Mouse (Mus musculus): Measurements from ENCODE around the gene Macf1.

Gene Macf1

DNA sequence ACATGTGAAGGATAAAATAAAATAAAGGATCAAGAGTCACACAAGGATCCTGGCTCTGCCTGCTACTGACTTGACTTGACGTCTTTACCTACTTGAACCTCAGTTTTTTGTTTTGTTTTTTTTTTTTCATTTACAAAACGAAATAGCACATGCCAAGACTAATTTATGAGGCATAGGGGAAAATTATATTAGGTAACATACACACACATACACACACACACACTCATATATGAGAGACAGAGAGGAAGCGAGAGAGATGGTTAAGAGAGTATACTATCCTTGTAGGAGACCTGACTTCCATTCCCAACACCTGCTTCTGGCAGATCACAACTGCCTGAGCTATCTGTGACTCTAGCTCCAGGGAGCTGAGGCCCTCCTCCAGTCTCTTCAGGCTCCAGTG is at the start of gene Macf1:
Gene Macf1, minus strand, starts transcription at position 101 of the 400 bp plus-strand sequence.
- DNase-seq = no peak

DNA sequence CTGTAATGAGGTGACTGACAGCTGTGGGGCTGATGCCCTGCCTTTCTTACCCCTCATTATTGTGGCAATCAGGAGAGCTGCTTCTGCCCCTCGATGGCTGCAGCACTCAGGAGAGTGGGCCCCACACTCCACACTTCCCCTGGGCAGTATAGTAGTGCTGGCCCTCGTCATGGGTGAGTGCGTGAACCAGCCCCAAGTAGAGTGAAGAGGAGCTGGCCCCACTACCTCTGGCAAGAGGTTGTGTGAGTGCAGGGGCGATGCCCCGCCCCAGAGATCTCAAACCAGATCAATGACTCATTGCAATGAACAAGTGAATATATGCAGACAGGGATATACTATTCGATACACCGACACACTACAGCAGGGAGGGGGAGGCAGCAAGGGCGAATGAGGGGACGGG is 49.4 kb upstream of the Macf1 start:
- DNase-seq = no peak

DNA sequence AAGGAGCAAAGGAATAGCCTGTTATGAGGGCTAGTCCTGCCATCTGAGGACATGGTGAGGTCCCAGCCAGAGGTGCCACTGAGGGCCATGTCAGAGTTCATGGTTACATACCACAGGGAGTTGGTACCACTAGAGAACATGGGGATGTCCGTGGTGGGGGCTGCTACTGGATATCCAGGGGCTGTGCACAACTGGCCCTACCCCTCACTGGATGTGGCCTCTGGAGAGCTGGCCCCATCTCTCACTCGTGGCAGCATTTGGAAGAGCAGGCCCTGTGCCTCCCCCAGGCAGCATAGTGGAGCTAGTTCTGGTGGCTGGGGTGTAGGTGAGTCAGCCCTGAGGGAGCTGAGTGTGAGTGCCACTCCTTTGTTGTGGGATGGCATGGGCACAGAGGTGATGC is 48.8 kb upstream of the Macf1 start:
- DNase-seq = no peak

DNA sequence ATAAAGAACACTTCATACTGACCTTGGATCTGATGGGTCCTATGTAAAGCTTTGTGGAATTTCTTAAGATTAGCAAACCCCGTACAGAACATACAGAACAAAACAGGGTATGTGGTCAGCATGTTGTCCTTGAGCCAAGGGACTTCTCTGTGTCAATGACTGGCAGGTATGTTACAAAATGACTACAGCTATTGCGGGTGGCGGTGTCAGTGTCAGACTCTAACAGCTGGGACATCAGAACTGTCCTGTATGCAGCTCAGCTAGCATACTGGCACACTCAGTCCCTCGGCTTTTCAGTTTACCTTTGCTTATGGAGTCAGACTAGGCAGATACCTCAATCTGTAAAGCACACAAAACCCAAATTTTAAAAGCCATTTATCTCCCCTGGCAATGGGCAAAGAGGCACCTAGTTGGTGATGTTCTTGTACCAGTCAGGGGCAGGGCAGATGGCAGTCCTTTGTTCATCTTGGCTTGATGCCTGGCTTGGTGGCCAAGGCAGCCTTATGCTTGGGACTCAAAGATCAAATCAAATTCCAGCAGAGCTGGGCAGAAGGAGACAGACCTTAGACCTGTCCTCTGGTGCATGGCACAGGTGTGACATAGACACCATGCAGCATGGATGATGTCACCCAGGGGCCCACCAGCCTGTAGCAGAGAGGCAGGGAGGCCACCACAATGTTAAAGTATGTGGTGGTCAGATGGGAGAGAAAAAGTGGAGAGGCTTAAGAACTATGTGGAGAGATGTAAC is 48.2 kb upstream of the Macf1 start:
- DNase-seq = no peak

DNA sequence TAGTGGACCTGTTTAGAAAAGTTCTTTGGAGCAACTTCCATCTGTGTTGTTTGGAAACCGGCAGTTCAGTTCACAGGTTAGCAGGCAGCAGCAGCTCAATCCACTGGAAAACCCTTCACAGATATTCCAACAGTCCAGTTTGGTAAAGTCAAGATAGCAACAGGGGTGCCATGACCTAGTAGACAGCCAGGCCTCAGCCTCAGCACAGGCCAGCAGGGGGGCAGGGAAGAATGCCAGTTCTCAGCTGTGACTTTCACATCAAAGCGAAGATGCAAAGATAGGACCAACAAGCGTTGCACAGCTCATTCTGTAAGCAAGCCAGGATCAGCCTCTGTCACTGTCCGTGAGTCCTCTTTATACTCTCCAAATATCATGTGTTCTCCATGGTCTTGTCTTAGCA is 37.6 kb upstream of the Macf1 start:
- no peak for DNase-seq

DNA sequence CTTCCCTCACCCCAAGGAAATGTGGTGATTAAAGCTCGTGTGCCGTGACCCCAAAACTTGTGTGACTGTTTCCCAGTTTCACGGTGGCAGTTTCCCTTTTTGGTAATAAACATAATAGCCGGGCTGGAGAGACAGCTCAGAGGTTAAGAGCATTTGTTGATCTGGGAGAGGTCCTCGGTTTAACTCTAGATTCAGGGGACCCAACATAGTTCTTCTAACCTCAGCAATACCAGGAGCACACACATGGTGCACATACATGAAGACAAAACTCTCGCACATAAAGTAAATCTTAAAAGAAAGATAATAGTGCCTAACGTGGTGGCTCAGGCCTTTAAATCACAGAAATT is 34.2 kb upstream of the Macf1 start:
- no peak for DNase-seq

DNA sequence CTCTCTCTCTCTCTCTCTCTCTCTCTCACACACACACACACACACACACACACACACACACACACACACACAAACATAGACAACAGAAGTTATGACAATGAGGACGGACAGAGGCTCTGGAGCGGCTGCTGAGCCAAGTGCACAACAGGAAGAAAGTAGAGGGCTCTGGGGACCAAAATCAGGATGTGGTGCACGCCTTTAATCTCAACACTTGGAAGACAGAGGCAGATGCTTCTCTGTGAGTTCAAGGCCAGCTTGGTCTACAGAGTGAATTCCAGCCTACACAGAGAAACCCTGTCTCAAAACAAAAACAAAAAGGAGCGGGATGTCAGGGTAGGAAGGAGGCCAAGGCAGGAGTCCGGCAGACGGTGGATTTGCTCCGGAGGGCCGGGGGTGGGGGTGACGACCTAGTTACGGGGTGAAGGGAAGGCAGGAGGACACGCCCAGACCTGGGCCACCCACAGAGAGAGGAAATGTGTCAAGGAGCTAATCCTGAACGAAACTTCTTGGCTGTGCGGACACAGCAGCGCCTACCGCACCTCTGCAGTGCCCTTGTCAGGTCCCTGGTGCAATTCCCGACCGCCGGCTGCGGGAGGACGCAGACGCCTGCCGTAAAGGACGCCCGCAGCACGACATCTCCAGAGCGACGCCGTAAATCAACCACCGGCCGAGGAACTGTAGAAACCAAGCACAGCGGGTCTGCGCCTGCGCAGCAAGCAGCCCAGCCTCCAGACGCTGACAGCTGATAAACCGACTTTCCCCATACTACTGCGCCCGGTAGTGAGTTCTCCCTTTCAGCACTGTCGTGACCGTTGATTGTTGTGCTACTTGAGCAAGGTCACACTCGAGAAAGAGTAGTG is 33.6 kb upstream of the Macf1 start, which contains the start of gene Ndufs5:
Gene Ndufs5, minus strand, starts transcription at position 629 of the 860 bp plus-strand sequence.
- DNase-seq = peak; percentile 96 to 97

DNA sequence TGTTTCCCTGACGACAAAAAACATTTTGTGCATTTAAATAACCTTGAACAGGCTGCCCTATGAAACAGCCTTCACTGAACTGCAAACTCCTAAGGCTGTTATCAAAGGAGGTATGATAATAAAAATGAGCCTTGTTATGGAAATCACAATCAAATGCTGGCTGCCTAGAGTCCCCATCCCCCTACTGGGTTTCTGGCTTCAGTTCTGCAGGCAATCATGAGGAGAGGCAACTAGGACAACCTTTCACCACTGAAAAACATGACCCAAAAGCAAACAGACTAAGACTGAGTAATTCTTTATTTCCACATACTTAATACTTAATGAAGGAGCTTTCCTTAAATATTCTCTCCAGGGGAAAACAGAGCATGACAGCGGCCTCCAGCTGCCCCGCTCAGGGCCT is 28.3 kb upstream of the Macf1 start:
- DNase-seq = no peak

DNA sequence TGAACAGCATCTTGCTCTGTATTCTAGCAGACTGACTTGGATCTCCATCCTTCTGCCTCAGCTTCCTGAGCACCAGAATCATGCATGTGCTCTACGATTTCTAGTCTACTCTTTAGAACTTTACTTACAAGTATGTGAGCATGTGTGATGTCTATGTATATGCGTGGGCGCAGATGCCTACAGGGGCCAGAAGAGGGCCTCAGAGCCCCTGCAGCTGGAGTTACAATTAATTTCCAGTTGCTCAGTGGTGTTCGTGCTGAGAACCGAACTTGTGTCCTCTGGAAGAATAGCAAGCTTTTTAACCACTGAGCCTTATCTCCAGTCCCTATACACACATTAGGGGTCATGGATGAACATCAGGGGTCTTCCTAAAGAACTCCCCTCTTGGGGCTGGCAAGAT is 23.2 kb upstream of the Macf1 start:
- no peak for DNase-seq

DNA sequence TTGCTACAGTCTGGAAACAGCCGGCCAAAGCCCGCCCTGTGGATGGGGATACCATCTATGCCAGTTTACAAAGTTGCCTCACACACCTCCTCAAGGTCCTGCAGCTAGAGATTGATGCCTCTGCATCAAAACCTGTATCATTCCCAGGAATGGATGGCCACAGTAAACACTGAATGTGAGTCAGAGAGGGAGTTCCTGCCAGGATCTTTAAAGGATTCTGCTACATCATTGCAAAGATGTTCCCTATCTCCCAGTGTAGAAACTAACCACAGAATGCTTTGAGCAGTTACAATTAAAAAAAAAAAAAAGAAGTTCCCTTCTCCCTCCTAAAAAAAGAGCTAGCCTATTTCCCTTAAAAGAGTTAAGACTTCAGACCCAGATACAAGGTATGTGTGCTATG is 21.2 kb upstream of the Macf1 start:
- no peak for DNase-seq

DNA sequence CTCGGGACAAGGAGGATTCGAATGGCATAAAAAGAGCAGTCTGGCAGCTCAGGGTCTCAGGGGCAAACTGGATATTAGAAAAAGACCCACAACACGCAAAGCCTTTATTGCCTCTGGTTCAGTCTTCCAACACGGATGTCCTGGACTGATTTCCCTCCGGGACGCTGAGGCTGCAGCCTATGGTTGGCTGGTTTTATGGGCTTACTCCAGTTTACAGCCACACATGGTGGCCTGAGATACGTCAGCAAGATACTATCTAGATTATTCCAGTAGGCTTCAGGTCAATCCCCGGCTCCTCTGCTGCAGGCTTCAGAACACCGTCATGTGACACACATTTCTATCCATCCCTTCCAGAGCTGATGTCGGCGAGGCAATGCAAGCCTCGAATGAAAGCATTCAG is 9.2 kb upstream of the Macf1 start:
- DNase-seq = no peak

DNA sequence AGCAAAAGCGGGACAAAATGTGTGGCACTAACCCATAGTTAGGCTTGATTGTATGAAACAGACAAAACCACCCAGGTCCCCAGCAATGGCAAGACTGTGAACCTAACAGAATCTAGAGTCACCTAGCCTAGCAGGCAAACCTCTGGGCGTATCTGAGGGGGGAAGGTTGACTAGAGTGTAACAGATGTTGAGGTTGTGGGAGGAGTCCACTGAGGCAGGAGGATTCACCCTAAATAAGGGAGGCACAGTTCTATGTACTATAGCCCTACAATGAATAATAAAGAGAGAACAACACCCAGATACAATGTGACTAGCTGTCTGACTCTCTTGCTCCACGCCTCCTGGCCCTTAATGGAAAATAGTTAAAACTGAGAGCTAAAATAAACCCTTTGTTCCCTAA is 7.9 kb upstream of the Macf1 start:
- DNase-seq = no peak

DNA sequence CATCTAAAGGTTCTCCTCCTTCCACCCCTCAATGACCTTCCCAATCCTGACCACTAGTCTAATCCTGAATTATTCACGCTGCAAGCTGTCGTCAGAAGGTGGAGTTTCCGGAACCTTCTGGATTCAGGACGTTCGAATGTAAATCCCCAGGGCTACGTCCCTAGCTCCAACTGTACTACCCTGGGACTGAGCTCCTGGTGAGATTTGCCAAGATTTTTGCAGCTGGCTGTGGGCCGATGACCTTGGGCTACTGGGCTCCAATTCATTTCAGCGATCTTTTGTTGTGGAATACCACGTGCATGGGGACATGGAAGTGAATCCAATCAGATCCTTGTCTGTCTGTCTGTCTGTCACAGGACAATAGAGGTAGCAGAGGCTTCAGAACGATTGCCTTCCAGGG is 6.2 kb upstream of the Macf1 start:
- no peak for DNase-seq

DNA sequence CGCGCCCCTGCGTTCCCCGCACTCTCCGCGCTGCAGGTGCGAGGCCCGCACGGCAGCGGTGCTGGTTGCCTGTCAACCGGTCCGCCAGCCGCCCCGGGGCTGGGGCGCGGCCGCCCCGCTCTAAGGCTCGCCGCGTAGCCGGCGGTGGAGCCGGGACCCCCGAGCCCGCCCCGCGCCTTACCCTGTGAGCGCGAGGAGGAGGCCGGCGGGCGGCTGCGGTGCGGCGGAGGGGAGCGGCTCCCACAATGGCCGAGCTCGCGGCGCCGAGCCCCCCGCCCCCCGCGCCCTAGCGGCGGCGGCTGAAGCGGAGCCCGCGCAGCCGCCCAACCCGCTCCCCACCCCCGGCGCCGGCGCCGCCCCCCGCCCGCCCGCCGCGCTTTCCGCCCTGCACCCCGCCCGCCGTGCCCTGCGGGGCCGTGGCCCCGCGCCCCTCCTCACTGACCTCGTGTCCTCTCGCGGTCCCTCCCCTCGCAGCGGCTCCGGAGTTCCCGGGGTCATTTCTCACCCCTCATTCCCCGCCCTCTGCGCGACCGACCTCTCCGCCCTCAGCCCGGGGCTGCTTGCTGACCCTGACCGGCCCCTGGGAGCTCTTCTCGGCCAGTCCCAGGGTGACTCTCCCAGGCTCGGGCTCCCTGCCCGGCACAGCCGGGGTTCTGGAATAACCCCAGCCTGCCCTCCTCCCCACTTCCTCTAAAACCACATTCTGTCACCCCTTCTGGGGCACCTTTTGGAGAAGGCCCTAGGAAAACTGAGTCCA is 3.0 kb upstream of the Macf1 start:
- peak; percentile 54 to 65 for DNase-seq

DNA sequence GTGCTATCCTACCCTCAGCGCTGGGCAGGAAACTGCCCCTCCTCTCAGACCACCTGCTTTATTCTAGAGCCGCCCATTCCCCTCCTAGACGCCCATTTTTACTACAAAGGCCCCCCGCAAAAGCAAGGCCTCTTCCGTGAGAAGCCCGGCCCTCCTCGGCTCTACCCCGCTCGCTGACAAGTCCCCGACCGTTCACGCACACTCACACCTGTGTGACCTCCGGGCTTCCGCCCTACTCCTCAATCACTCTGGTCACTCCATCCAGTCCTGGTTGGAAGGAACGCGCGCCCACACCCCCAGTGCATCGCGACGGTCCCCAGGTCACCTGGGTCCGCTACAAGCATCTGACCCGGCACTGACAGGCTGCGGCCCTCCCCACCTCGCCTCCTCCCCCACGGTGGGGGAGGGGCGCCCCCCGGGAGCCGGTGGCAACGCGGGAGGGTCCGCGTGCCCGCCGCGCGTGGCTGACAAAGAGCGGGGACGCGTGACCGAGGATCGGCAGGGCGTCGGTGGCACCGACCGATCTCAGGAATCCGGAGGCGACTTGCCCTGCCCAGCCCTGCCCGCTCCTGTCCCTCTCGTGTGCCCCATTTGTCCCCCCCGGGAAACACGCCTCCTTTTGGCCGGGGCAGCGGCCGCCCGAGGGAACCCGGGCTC is 2.3 kb upstream of the Macf1 start:
- no peak for DNase-seq

DNA sequence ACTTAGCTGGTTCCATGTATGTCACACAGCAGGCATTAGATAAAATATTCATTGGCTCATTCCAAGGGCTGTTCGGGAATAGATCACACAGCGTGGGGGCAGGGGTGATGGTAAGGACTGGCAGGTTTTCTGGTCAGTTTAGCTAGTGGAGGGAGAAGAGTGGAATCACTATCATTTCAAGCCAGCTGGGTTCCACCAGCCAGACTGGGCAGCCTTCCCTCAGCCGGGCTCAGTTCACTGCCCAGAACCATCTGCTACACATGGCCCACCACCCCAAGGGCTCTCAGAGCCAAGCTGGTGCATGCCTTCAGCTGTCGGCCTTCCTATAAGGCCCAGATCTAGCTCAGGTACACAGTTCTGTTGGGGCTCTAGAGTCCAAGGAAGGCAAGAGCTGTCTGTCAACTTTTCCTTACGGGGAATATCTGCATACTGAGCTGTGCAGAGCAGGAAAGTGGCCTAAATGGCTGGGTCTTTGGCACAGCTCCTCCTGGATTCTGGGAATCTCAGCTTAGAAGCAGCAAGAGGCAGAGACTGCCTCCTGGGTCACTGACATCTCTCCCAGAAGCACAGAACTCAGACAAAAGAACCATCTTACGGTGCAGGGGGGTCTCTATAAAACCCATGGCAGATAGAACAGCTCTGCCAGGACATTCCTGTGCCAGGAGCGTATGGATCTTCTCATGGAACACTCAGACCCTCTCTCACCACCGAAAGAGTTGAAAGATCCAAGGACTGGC is 1.5 kb upstream of the Macf1 start:
- no peak for DNase-seq

DNA sequence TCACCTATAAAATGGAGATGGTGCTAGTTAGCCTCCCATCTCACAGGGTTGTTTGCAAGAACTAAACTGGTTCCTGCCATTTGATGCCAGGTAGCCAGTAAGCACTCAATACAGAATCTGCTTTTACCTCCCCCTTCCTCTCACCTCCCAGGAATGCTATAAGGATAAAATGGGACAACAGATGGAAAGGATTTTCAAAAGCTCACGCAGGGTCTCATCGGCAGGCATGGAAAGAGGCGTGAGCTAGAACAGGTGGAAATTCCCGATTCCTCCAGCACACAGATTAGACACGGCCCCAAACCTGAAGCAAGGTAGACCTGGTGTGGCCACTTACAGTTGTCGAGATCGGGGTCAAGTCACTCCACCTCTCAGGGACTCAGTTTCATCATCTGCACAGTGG is 886 bp upstream of the Macf1 start:
- DNase-seq = no peak

DNA sequence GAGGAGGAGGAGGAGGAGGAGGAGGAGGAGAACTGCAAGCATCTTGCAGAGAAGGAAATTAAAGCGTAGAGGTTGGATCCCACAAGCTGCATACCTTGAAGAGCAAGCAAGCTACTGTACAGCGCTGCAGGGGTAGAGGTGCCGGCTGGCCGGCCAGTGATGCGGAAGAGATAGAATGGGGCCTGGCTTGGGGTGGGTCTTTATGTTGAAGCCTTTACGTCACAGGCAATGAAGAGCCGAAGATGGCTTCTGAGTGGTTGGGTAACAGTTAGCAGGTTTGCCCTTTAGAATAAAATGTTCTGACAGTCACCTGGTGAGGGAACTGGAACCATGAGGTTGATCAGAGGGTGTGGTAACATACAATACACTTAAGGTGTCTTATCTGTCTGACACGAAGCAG is 1.9 kb downstream of the Macf1 start:
- no peak for DNase-seq

DNA sequence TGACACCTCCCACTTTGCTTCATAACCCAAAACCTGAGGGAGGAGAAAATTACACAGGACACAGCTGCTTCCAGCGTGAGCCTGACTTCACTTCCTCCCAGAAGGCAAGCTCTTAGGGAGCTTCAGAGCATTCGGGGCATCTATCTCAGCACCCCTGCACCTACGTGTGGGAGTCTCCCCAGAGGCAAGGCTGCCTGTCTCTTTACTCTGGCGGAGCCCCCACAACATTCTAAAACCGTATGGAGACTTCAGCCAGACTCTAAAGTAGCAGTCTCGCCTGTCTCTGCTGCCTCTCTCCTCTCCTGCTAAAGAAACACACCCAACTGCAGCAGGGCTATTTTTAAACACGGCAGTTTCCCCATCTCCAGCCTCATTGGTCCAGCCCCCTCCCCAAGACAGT is 3.2 kb downstream of the Macf1 start:
- DNase-seq = no peak

DNA sequence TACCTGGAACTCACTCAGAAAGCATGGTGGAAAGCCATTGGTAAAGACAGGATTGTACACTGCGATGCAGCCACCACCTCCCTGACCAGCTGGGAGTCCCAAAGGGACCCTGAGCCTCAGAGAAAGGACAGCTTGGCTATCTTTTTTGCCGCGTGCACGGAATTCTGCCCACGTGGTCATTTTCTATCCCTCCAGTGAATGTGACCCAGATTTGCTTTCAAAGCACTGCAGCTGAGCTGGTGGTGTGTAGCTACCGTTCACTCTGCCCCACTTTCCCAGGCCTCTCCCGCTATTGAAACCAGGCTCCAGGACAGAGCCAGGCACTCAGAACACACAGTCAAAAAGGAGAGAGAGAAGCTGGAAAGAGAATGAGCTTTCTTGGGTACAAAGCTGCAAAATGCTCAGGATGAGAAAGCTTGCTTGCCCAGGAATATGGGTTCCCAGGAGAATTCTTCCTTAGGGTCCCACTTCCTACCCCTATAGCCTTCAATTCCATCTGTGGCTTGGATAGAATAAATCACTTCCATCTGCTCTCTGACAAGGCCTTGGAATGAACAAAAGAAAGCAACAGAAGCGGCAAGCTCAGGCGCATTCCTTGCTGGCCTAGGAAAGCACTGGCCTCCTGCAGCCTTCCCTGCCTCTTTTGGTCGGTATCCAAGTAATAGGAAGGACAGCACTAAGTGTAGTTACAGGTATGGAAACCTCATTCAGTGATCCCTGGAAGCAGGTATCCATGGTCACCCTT is 6.9 kb downstream of the Macf1 start:
- DNase-seq = no peak

DNA sequence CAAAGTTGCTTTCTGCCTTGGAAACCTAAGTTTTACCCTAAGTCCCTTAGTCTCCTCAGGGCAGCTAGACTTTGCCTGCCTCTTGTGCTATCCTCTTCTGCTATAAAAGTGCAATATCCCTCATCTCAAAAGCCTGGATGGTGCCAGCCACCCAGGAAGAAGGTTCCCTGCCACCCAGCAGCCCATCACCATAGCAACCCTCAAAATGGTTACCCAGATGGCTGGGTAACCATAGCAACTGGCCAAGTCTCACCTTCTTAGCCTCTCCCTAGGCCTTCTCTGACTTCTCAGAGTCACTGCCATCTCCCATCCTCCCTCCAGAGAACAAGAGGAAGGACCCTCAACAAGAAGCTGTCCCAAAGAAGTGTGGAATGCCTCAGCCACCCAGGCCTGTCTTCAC is 13.6 kb downstream of the Macf1 start:
- no peak for DNase-seq

DNA sequence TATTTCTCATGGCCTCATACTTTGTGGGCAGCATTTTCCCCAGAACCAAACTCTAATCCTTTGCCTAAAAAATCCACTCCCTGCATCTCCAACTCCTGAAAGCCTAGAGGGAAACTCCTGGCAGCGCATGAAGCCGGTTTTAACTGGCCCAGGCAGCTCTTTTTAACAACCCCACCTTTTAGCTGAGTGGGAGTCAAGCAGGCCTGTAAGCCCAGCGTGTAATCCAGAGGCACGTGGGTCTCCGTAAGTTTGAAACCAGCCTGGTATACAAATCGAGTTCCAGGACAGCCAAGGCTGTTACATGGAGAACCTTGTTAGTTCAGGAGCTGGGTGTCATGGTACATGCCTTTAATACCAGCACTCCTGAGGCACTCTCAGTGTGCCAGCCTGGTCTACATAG is 14.5 kb downstream of the Macf1 start:
- DNase-seq = no peak
